Mouse (Mus musculus): ENCODE data around the gene Dph3. TPM values are rescaled to one million over a fixed set of nuclear protein-coding genes. Genes with fewer than 3 reads are reported as not detected.

The Dph3 gene
- polyA plus RNA-seq, 1 experiment, result 41.9 TPM

Other genes starting within 250 kb of the Dph3 start
- gene Galnt15, start 56.7 kb downstream of the Dph3 start, polyA plus RNA-seq (2012; rRNA removed), result 14.4 TPM in 2 replicates
- gene Oxnad1, start 355 bp downstream of the Dph3 start, polyA plus RNA-seq (2012; rRNA removed), result 25.5 and 36.3 TPM in 2 replicates
- gene Msmb, start 56.3 kb upstream of the Dph3 start, polyA plus RNA-seq (2012; rRNA removed), result not detected in 2 replicates
- 69.4 and 79.7 TPM in 2 replicates for gene Ncoa4, start 74.1 kb upstream of the Dph3 start, polyA plus RNA-seq (2012; rRNA removed)
- gene Timm23, start 116.2 kb upstream of the Dph3 start, polyA plus RNA-seq (2012; rRNA removed), result 159 and 174 TPM in 2 replicates
- gene Parg, start 116.2 kb upstream of the Dph3 start, polyA plus RNA-seq (2012; rRNA removed), result 4.8 and 8.9 TPM in 2 replicates
- gene Ogdhl, start 236.3 kb upstream of the Dph3 start, polyA plus RNA-seq (2012; rRNA removed), result 9.3 and 11.7 TPM in 2 replicates